Mouse (Mus musculus): ENCODE data around the gene Hnrnpul2. TPM values are rescaled to one million over a fixed set of nuclear protein-coding genes. Genes with fewer than 3 reads are reported as not detected.
A peak's percentile ranks its signal among the peaks of the same experiment; 100 is the strongest.
"Not testable (repeated sequence)": the region's sequence is repeated elsewhere in the genome, so short reads cannot be mapped to it uniquely, and the experiment has no call there.

Hnrnpul2 gene
- total RNA-seq, 1 experiment from 2014 or later = 104 TPM

DNA sequence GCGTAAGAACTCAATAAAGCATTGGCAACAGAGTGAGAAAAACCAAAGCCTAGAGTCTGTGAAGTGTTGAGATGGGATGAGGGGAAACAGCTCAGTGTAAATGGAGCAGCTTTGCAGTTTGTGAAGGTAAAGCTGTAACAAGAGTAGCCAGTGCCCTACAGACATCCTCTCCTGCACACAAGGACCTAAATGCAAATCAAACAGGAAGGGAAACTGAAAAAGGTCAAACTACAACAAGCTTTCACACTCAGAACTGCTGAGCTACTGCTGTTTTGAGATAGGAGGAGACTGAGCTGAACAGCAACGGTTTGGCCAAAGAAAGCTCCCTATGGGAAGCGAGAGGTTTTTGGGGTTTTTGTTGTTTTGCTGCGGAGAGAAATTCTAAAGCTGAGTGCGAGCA lies 13.0 kb upstream of the Hnrnpul2 start:
- ATAC-seq (replicated peaks in 1 of 2; ENCODE audit: insufficient read depth in 1 of 2, low FRiP score in 2 of 2, low TSS enrichment in 1 of 2, low read depth in 1 of 2, poor library complexity in 2 of 2, severe bottlenecking in 2 of 2) = no peak

DNA sequence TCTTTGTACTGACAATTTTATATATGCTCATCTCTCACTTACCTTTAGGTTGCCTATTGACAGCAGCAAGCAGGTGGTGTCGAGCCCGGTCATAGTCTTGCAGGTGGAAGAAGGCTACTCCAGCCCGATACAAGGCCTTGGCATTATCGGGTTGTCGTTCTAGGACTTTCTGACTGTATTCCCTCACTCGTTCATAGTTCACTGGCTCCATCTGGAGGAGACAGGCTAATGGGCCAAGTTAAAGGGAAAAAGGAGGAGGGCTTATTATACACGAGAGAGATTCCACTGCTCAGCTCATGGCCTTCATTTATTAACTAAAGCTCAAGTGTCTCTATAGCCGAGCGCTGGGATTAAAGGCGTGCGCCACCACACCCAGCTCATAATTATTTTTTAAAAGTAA lies 4.0 kb upstream of the Hnrnpul2 start:
- no peak for ATAC-seq (replicated peaks in 1 of 2; ENCODE audit: insufficient read depth in 1 of 2, low FRiP score in 2 of 2, low TSS enrichment in 1 of 2, low read depth in 1 of 2, poor library complexity in 2 of 2, severe bottlenecking in 2 of 2)

DNA sequence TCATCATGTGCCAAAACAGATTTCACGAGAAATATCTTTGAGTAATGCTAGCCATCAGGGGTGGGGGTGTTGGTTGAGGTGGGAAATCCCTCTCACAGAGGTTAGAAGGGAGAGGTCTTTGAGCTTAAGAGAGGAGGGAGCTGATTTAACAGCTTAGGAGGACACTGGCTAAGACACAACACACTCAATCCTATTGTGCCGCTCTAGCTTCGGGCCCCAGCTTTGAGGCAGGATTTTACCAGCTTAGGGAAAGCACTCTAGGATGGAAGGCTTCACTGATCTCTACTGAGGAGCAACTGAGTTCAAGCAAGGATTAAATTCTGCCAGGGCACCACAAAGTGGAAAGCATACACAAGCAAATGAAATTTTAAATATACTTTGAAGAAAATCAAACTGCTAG lies 2.8 kb upstream of the Hnrnpul2 start:
- ATAC-seq (replicated peaks in 1 of 2; ENCODE audit: insufficient read depth in 1 of 2, low FRiP score in 2 of 2, low TSS enrichment in 1 of 2, low read depth in 1 of 2, poor library complexity in 2 of 2, severe bottlenecking in 2 of 2) = no peak

DNA sequence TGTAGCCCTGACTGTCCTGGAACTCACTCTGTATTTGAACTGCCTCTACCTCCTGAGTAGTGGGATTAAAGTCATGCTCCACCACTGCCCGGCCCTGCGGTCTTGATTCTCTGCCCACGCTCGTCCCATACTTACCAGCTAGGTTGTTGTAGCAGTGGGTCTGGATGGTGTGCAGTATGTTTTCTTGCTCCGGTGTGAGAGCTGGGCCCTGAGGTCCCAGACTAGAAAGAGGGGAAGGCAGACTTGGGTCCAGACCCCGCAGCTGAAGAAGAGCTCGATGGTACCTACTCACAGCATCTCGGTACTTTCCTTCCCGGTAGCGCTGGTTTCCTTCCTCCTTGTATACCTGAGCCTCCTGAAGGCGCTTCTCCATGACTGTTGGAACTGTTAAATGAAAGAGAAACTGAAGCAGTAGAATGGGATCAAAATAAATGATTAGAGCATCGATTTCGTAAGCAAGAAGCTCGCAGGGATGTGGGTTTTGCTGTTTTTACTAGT lies 1.5 kb upstream of the Hnrnpul2 start:
- no peak for ATAC-seq (replicated peaks in 1 of 2; ENCODE audit: insufficient read depth in 1 of 2, low FRiP score in 2 of 2, low TSS enrichment in 1 of 2, low read depth in 1 of 2, poor library complexity in 2 of 2, severe bottlenecking in 2 of 2)

DNA sequence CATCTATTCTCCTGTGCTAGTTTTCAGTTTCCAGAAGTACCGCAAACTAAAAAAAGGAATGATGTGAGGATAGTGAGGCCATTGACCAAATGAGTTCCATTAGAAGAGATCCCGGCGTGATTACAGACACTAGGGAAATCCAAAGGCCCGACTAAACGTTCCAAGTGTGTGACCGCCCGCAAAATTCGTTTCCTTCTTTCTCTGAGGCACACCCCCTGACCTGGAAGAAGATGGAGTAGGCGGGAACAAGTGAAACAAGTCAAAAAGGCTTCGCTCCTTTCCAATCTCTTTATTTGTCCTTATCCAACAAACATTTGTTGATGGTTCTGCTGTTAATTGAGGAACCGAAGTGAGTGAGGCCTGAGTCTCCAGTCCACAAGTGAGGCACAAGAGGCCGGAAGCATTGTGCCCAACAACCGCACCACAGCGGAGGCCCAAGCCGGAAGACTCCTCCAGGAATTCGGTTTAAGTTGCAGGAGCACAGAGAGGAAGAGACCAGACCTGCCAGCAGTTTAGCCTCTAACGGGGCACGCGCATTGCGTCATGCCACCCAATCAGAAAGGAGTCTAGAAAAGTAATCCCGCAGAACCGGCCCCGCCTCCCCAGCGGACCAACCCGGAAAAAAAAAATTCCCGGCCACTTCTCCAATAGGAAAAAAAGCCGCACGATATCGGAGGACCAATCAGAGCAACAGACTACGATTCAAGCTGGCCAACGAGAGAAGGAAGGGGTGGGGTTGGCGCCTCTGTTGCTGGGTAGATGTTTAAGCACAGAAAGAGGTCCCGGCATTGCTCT lies 812 bp upstream of the Hnrnpul2 start, which contains the start of gene Ttc9c:
Gene Ttc9c (minus strand): TSS at position 533 of the 795 bp plus-strand sequence.
- peak; percentile 74 to 86 for ATAC-seq (replicated peaks in 1 of 2; ENCODE audit: insufficient read depth in 1 of 2, low FRiP score in 2 of 2, low TSS enrichment in 1 of 2, low read depth in 1 of 2, poor library complexity in 2 of 2, severe bottlenecking in 2 of 2)

DNA sequence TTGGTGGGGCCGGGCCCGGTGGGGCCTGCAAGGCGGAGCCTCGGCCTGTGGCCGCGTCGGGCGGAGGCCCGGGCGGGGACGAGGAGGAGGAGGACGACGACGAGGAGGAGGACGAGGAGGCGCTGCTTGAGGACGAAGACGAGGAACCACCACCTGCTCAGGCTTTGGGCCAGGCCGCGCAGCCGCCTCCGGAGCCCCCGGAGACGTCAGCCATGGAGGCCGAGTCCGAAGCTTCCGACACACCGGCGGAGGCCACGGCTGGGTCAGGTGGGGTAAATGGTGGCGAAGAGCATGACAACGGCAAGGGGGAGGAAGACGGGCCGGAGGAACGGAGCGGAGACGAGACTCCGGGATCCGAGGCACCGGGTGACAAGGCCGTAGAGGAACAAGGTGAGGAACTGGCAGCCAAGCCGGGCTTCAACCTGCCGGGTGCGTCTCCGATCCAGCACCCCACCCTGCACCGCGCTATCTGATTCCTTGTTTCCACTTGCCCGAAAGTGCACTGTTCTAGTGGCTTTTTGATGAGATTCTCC lies 680 bp downstream of the Hnrnpul2 start:
- ATAC-seq (replicated peaks in 1 of 2; ENCODE audit: insufficient read depth in 1 of 2, low FRiP score in 2 of 2, low TSS enrichment in 1 of 2, low read depth in 1 of 2, poor library complexity in 2 of 2, severe bottlenecking in 2 of 2) = no peak

DNA sequence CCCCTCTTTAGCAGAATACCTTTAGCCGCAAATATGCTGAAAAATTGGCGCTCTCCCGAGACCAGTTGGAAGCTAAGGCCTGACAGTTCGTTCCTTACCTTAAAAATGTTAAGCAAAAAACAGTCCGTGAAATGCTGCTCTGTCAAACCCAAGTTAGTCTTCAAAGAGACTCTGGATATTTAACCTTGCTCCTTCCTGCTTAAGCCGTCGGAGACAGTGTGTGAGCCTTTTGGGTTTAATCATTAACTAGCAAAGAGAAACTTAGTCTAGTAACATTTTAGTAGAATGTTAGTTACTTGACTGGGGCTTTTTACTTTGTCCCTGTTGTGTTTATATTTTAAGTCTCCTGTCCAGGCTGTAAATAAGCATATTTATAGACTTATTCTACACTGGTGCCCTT lies 1.3 kb downstream of the Hnrnpul2 start:
- no peak for ATAC-seq (replicated peaks in 1 of 2; ENCODE audit: insufficient read depth in 1 of 2, low FRiP score in 2 of 2, low TSS enrichment in 1 of 2, low read depth in 1 of 2, poor library complexity in 2 of 2, severe bottlenecking in 2 of 2)

DNA sequence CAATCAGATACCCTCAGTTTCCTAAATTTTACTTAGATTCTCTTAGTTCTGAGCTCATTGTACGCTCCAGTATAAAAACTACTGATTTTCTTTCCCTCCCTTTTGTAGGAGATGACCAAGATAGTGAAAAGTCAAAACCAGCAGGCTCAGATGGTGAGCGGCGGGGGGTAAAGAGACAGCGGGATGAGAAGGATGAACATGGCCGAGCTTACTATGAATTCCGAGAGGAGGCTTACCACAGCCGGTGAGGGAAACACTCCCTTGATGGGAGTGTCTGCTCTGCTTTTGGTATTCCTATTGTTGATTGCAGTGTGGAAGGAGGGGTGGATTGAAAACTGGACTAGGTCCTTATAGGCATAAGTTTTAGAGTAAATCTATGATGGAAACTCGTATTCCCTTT lies 2.9 kb downstream of the Hnrnpul2 start:
- no peak for ATAC-seq (replicated peaks in 1 of 2; ENCODE audit: insufficient read depth in 1 of 2, low FRiP score in 2 of 2, low TSS enrichment in 1 of 2, low read depth in 1 of 2, poor library complexity in 2 of 2, severe bottlenecking in 2 of 2)

DNA sequence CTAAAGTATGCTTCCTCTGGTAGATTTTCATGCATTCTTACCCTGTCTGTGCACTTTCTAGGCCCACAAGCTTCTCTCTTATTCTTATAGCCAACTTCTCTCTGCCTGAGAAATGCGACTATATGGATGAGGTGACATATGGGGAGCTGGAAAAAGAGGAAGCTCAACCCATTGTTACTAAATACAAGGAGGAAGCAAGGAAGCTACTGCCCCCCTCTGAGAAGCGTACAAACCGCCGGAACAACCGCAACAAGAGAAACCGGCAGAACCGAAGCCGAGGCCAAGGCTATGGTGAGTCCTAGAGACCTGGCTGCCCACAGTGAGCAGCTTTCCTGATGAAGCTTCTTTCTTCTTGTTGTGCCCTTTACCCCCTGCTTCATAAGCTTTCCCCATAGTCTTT lies 9.8 kb downstream of the Hnrnpul2 start, which contains the start of gene AC129217.1:
Gene AC129217.1 (plus strand): TSS at position 114 of the 400 bp plus-strand sequence.
- peak; percentile 78 for ATAC-seq (replicated peaks in 1 of 2; ENCODE audit: insufficient read depth in 1 of 2, low FRiP score in 2 of 2, low TSS enrichment in 1 of 2, low read depth in 1 of 2, poor library complexity in 2 of 2, severe bottlenecking in 2 of 2)

DNA sequence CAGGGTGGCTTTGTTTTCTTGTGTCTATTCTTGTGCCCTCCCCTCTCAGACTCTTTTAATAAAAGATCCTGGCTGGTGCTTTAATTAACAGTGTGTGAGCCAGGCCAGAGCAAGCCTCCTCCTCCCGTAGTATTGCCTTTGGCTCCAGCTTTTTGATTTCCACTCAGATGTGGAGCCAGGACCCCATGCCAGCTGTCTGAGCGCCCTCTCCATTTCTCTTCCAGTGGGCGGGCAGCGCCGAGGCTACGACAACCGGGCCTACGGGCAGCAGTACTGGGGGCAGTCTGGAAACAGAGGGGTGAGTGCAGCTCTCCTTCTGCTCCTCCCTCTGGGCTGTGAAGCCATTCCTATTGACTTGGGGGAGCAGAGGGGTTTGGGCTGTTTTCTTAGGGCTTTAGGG lies 10.9 kb downstream of the Hnrnpul2 start:
- ATAC-seq (replicated peaks in 1 of 2; ENCODE audit: insufficient read depth in 1 of 2, low FRiP score in 2 of 2, low TSS enrichment in 1 of 2, low read depth in 1 of 2, poor library complexity in 2 of 2, severe bottlenecking in 2 of 2) = no peak

DNA sequence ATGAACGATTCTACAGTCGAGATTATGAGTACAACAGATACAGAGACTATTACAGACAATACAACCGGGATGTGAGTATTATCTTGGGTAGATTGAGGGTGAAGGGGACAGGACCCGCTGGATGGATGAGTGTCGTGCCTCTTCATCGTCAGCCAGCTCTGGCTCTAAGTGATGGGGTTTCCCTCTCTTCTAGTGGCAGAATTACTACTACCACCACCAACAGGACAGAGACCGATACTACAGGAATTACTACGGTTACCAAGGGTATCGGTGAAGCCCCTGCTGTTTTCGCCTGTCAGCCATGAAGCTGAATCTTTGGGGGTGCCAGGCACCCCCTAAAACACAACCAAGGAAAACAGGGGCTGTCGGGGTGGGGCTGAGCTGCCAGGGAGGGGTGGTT lies 11.5 kb downstream of the Hnrnpul2 start:
- no peak for ATAC-seq (replicated peaks in 1 of 2; ENCODE audit: insufficient read depth in 1 of 2, low FRiP score in 2 of 2, low TSS enrichment in 1 of 2, low read depth in 1 of 2, poor library complexity in 2 of 2, severe bottlenecking in 2 of 2)

DNA sequence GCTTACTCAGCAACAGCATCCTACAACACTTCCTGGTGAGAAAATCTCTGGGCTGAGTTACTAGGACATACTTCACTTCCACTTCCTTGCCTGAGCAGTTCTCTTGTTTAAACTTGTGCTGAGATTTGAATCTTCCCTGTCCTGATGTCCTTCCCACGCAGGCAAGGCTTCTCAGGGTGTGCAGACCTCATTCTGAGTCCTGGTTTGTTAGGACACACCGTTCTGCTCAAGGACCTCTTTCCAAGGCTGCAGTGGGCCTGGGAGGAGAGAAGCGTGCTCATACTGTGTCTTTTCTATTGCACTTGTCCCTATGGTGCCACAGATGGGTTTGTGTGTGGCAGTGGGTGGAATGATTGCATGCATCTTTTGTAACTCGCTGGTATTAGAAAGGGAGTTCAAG lies 13.2 kb downstream of the Hnrnpul2 start:
- ATAC-seq (replicated peaks in 1 of 2; ENCODE audit: insufficient read depth in 1 of 2, low FRiP score in 2 of 2, low TSS enrichment in 1 of 2, low read depth in 1 of 2, poor library complexity in 2 of 2, severe bottlenecking in 2 of 2) = no peak

DNA sequence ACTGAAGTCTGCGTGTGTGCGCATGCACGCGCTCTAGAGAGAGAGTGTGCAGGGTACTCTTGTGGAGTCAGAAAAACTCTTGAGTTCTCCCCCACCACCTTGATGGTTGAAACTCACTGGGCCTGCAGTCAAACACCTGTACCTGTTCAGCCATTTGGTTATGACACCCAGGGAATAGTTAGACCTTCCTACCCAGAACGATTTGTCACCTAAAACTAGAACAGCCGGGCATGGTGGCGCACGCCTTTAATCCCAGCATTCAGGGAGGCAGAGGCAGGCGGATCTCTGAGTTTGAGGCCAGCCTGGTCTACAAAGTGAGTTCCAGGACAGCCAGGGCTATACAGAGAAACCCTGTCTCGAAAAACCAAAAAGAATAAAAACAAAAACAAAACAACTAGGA lies 16.5 kb downstream of the Hnrnpul2 start:
- ATAC-seq (replicated peaks in 1 of 2; ENCODE audit: insufficient read depth in 1 of 2, low FRiP score in 2 of 2, low TSS enrichment in 1 of 2, low read depth in 1 of 2, poor library complexity in 2 of 2, severe bottlenecking in 2 of 2) = not testable (repeated sequence)

DNA sequence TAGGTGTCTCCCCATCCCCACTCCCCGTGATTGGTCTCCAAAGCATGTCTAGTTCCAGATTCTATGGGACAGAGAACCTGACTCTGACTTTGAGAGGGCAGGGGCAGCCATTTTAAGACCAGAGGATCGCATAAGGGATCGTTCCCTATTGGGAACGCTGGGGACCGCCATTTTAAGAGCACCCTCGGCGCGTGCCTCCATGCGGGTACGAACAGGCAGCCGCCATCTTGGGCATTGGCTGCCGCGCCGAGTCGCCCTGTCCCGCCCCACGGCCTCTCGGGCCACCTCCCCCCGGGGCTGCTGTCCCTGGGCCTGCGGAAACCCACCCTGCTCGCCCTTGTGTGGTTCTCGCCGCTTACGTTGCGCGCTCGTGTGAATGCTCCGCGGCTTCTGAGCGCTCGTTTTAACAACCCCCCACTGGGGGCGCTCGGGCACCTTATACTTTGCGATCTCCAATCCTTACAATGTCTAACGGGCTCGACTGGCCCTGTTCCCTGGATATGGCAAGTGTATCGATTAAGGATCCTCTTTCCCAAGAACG lies 17.5 kb downstream of the Hnrnpul2 start, which contains the start of gene Bscl2:
Gene Bscl2 (plus strand): TSS at position 217 of the 541 bp plus-strand sequence.
- peak; percentile 72 to 77 for ATAC-seq (replicated peaks in 1 of 2; ENCODE audit: insufficient read depth in 1 of 2, low FRiP score in 2 of 2, low TSS enrichment in 1 of 2, low read depth in 1 of 2, poor library complexity in 2 of 2, severe bottlenecking in 2 of 2)

DNA sequence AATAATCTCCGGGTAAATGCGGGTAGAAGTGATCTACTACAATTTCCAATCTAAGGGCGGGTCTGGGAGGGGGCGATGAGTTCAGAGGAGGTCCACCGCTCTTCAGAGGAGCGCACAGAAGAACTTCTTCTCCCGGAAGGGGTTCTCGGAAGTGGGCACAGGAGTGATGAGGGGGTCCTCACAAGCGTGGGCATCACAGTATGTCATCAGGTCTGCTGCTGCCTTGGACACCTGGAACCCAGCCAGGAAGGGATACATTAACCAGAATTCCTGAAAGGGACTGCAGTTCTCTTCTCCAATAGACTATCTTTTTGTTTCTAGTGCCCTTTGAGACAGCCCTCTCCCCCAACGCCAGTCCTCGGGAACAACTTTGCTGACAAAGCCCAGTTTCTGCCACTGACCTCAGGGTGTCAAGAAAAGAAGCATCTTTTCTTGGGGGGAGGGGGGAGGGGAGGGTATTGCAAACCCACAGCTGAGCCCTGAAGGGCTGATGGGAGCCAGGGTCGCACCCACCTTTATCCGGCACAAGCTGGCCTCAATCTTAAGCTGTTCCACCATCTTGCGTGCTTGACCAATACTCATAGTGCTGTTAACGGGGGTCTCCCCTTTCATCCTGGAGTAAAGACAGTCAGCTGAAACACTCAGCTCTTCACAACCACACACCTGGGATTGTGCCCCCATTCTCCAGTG lies 18.4 kb downstream of the Hnrnpul2 start:
- no peak for ATAC-seq (replicated peaks in 1 of 2; ENCODE audit: insufficient read depth in 1 of 2, low FRiP score in 2 of 2, low TSS enrichment in 1 of 2, low read depth in 1 of 2, poor library complexity in 2 of 2, severe bottlenecking in 2 of 2)

DNA sequence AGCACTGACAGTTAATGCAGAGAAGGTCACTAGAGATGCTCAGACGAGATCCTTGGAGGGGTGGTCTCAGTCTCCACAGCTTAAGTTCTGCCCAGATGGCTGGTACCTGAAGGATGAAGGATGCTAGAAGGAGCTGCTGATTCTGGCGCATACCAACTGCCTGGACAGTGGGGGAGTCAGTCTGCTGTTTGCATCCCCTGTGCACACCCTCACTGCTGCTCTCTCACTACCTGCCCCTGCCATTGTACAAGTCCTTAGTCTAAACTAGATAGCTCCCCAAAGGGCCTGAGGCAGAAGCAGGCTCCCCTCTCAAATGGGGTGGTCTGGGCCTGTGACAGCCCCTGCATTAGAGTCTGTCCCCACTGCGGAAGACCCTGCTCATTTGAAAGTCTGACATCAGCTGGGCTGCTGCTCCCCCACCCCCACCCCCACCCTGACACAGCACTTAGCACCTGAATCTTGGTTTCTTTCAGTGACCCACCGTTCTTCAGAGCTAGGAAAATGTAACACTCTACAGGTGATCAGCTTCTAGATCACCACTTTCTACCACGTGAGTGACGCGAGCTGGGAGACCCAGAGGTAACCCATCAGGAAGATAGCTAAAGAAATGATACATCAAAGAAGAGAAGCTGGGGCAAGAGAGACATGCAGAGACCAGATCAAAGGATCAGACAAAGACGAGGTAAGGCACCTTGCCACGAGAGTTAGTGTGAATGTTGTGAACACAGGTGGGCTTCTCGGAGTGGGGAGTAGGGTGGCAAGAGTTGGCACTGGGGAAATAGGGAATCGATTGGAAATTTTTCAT lies 19.5 kb downstream of the Hnrnpul2 start, which contains the start of gene Gng3:
Gene Gng3 (minus strand): TSS at position 92 of the 805 bp plus-strand sequence.
- no peak for ATAC-seq (replicated peaks in 1 of 2; ENCODE audit: insufficient read depth in 1 of 2, low FRiP score in 2 of 2, low TSS enrichment in 1 of 2, low read depth in 1 of 2, poor library complexity in 2 of 2, severe bottlenecking in 2 of 2)

All from hematopoietic stem cell, adult 5-6 weeks (primary cell).